Mouse (Mus musculus) myocyte (in vitro differentiated cells): ENCODE results near the gene Prr15. TPM values are rescaled to one million over a fixed set of nuclear protein-coding genes. Genes with fewer than 3 reads are reported as not detected.
A peak's percentile ranks its signal among the peaks of the same experiment; 100 is the strongest.

Experiments used
- H3K27me3 ChIP-seq: one replicate; pipeline ENCODE4 v1.6.1; 2011; ENCODE audit not compliant: control insufficient read depth, insufficient read depth, insufficient read length
- H3K36me3 ChIP-seq: one replicate; pipeline ENCODE4 v1.6.1; 2011; ENCODE audit not compliant: control insufficient read depth, insufficient read depth
- H3K4me2 ChIP-seq: one replicate; pipeline ENCODE4 v1.6.1; 2011; ENCODE audit warnings: low read depth, control low read depth
- H3K4me3 ChIP-seq: one replicate; pipeline ENCODE4 v1.5.1; 2011; ENCODE audit warnings: mild to moderate bottlenecking, control low read depth, moderate library complexity
- H3K79me2 ChIP-seq: one replicate; pipeline ENCODE4 v1.6.1; 2011; ENCODE audit not compliant: control insufficient read depth, insufficient read depth
- H3ac ChIP-seq: one replicate; pipeline ENCODE4 v1.6.1; 2011; ENCODE audit not compliant: control insufficient read depth, insufficient read length
- CEBPB ChIP-seq: IDR thresholded peaks from 2 replicates; pipeline ENCODE4 v1.6.1; 2011; ENCODE audit warnings: mild to moderate bottlenecking, moderate library complexity; ENCODE audit not compliant: poor library complexity, insufficient read depth, severe bottlenecking
- E2F4 ChIP-seq: IDR thresholded peaks from one replicate; pipeline ENCODE4 v1.6.1; 2011; ENCODE audit warnings: mild to moderate bottlenecking, control low read depth, moderate library complexity; ENCODE audit not compliant: insufficient read depth
- MAX ChIP-seq: IDR thresholded peaks from one replicate; pipeline ENCODE4 v1.6.1; 2011; ENCODE audit warnings: low read depth, mild to moderate bottlenecking, control low read depth
- MYOD1 ChIP-seq, 3 experiments: IDR thresholded peaks; one replicate each; pipeline ENCODE4 v1.6.1; 2011; ENCODE audit warnings: control low read depth in 2 of 3, low read depth in 2 of 3, mild to moderate bottlenecking in 2 of 3, moderate library complexity in 1 of 3; ENCODE audit not compliant: insufficient read length in 2 of 3, control insufficient read depth in 1 of 3
- MYOG ChIP-seq, 3 experiments: IDR thresholded peaks; one replicate each; pipeline ENCODE4 v1.6.1; 2011; ENCODE audit warnings: control low read depth in 2 of 3, low read depth in 2 of 3, mild to moderate bottlenecking in 2 of 3; ENCODE audit not compliant: insufficient read length in 2 of 3, control insufficient read depth in 1 of 3, insufficient read depth in 1 of 3
- POLR2A ChIP-seq: IDR thresholded peaks from one replicate; pipeline ENCODE4 v1.6.1; 2011; ENCODE audit warnings: low read depth, mild to moderate bottlenecking, control low read depth, moderate library complexity; ENCODE audit not compliant: insufficient read length
- POLR2AphosphoS2 ChIP-seq: IDR thresholded peaks from one replicate; pipeline ENCODE4 v1.6.1; 2011; ENCODE audit warnings: low read depth, control low read depth; ENCODE audit not compliant: insufficient read length
- REST ChIP-seq: IDR thresholded peaks from one replicate; pipeline ENCODE4 v1.6.1; 2011; ENCODE audit warnings: mild to moderate bottlenecking, control low read depth, moderate library complexity; ENCODE audit not compliant: insufficient read depth, insufficient read length
- SRF ChIP-seq: IDR thresholded peaks from one replicate; pipeline ENCODE4 v1.6.1; 2011; ENCODE audit warnings: low read depth; ENCODE audit not compliant: control insufficient read depth, insufficient read length
- TCF12 ChIP-seq: IDR thresholded peaks from one replicate; pipeline ENCODE4 v1.6.1; 2011; ENCODE audit warnings: mild to moderate bottlenecking, control low read depth; ENCODE audit not compliant: poor library complexity, insufficient read depth, severe bottlenecking
- TCF3 ChIP-seq: IDR thresholded peaks from one replicate; pipeline ENCODE4 v1.6.1; 2011; ENCODE audit warnings: low read depth, control low read depth; ENCODE audit not compliant: insufficient read length
- USF1 ChIP-seq: IDR thresholded peaks from one replicate; pipeline ENCODE4 v1.6.1; 2011; ENCODE audit warnings: low read depth, mild to moderate bottlenecking, control low read depth, moderate library complexity
- polyA plus RNA-seq: library from polyadenylated mRNA; unstranded; fragments of >200 nt; fragmentation: generic; extraction: Trizol; gene quantifications from one replicate; pipeline ENCODE4 v1.2.1, GENCODE M21; 2012; ENCODE audit warnings: missing spikeins

Gene Prr15
- polyA plus RNA-seq, 1 experiment, result 0.11 TPM

GRCm38 (mm10) chr6:54318618-54319017 is 7.0 kb upstream of the Prr15 start:
- Histone ChIP-seq H3K4me2 (no peak overlapping the region), H3K36me3 (no peaks in the 10 kb centered on the region), H3K27me3 (no peaks in the 10 kb centered on the region), H3K79me2 (no peaks in the 10 kb centered on the region), H3ac (no peak overlapping the region), H3K4me3 (no peak overlapping the region)
- no peak for TF ChIP-seq POLR2A
- no peak for TF ChIP-seq E2F4
- no peak for TF ChIP-seq CEBPB
- TF ChIP-seq REST, result no peak
- no peak for TF ChIP-seq POLR2AphosphoS2
- no peak for TF ChIP-seq MYOG (IDR thresholded peaks at IDR 0.05; ENCODE audit: control insufficient read depth in 1 of 3, insufficient read depth in 1 of 3, insufficient read length in 2 of 3, low read depth in 2 of 3)
- no peak for TF ChIP-seq MYOD1 (IDR thresholded peaks at IDR 0.05; ENCODE audit: control insufficient read depth in 1 of 3, insufficient read length in 2 of 3, low read depth in 2 of 3)
- no peak for TF ChIP-seq MAX

DNA sequence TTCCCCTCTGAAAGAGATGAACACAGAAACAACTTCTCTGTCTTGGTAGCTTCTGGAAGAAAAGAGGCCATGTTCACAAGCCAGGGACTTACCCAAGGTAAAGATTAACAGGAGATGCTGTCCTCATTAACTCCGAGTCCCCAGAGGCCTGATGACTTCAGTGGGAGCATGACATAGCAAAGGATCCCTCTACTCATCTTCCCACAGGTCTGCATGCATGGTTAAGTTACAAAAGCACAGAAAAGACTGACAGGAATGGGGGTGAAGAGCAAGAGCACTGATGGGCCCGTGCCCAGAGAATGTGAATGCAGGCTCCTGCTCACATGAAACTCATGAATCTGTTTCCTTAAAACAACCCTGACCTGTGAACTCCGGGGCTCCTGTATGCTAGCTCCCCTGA is 6.4 kb upstream of the Prr15 start:
- Histone ChIP-seq H3K4me2 (no peak overlapping the region), H3K79me2 (no peaks in the 10 kb centered on the region), H3ac (no peak overlapping the region), H3K27me3 (no peaks in the 10 kb centered on the region), H3K36me3 (no peaks in the 10 kb centered on the region), H3K4me3 (no peak overlapping the region)
- TF ChIP-seq MAX (no peak), MYOG (IDR thresholded peaks at IDR 0.05; ENCODE audit: control insufficient read depth in 1 of 3, insufficient read depth in 1 of 3, insufficient read length in 2 of 3, low read depth in 2 of 3) (no peak), TCF3 (no peak), USF1 (no peak), POLR2A (no peak), TCF12 (no peak), POLR2AphosphoS2 (no peak), E2F4 (no peak), REST (no peak), MYOD1 (IDR thresholded peaks at IDR 0.05; ENCODE audit: control insufficient read depth in 1 of 3, insufficient read length in 2 of 3, low read depth in 2 of 3) (no peak), CEBPB (no peak), SRF (no peak)

DNA sequence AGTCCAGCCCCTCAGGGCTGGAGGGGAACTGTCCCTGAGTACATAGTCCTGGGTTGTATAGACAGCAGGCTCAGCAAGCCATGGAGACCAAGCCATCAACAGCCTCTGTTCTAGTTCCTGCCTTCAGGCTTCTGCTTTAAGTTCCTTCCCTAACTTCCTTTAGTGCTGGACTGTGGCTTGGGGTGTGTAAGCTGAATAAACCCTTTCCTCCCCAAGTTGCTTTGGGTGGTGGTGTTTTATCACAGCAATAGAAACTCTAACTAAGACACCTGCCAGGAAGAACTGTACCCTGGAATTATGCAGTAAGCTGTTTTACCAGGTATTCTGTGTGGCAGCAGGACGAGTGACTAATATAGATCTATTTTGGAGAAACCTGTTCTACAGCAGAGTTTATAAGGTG is 5.4 kb upstream of the Prr15 start:
- TF ChIP-seq CEBPB (no peak), POLR2A (no peak), TCF12 (no peak), E2F4 (no peak), REST (no peak), MYOD1 (IDR thresholded peaks at IDR 0.05; ENCODE audit: control insufficient read depth in 1 of 3, insufficient read length in 2 of 3, low read depth in 2 of 3) (no peak), MYOG (IDR thresholded peaks at IDR 0.05; ENCODE audit: control insufficient read depth in 1 of 3, insufficient read depth in 1 of 3, insufficient read length in 2 of 3, low read depth in 2 of 3) (no peak), USF1 (no peak), SRF (no peak), MAX (no peak), TCF3 (no peak), POLR2AphosphoS2 (no peak)

DNA sequence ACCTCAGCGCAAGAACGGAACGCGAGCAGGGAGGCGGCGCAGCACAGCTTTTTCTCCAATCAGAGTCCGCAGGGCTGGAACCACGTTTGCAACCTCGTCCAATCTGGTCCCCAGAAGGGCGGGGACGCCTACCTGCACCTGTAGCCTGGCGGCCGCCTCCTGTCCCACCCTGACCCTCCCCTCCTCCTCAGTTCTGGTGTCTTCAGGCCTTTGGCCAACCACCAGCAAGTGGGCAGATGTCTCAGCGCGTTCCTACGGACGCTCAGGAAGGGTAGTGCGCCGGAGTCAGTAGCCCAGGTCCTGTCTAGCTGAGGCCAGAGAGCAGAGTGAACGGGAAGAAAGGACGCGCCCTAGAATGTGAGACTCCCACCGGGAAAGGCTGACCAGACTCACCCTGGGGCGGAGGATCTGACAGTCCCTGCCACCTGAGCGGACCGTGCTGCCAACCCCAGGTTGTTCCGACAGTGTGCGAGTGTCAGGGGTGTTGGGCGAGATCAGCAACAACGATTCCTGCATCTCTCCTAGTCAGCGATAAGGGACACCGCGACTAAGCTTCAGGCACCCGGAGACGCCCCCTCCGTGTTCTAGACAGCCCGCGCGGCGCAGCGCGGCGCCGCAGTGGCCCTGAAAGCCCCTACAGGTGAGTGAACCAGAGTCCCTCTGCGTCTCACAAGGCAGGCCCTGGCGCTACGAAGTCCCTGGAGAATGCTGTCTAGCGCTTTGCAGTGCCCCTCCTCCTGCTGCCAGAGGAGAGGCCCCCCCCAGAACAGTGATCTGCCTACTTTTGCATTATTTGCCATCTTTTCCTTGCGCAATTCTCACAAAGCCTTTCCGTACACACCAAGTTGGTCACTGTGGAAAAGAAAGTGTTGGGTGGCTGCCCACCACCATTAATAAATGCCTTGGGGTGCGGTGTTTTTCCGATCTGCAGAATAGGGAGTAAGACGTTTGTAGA is 1.3 kb downstream of the Prr15 start:
- H3K4me3 ChIP-seq, result no peak overlapping the region
- H3ac ChIP-seq, result no peak overlapping the region
- no peak for TF ChIP-seq TCF12
- TF ChIP-seq TCF3, result no peak
- no peak for TF ChIP-seq POLR2A
- TF ChIP-seq USF1, result no peak
- no peak for TF ChIP-seq REST
- no peak for TF ChIP-seq MYOD1 (IDR thresholded peaks at IDR 0.05; ENCODE audit: control insufficient read depth in 1 of 3, insufficient read length in 2 of 3, low read depth in 2 of 3)
- TF ChIP-seq MAX, result no peak
- no peak for TF ChIP-seq SRF
- TF ChIP-seq POLR2AphosphoS2, result no peak
- no peak for TF ChIP-seq E2F4
- H3K79me2 ChIP-seq, result no peaks in the 10 kb centered on the region
- H3K36me3 ChIP-seq, result no peaks in the 10 kb centered on the region
- no peaks in the 10 kb centered on the region for H3K27me3 ChIP-seq
- peak overlapping the region; percentile 60 for H3K4me2 ChIP-seq

More for the DNA sequence above, 5.4 kb upstream of the Prr15 start:
- H3K4me2 ChIP-seq, result no peak overlapping the region
- no peaks in the 10 kb centered on the region for H3K27me3 ChIP-seq
- no peaks in the 10 kb centered on the region for H3K36me3 ChIP-seq
- no peak overlapping the region for H3K4me3 ChIP-seq
- no peak overlapping the region for H3ac ChIP-seq
- H3K79me2 ChIP-seq, result no peaks in the 10 kb centered on the region

DNA sequence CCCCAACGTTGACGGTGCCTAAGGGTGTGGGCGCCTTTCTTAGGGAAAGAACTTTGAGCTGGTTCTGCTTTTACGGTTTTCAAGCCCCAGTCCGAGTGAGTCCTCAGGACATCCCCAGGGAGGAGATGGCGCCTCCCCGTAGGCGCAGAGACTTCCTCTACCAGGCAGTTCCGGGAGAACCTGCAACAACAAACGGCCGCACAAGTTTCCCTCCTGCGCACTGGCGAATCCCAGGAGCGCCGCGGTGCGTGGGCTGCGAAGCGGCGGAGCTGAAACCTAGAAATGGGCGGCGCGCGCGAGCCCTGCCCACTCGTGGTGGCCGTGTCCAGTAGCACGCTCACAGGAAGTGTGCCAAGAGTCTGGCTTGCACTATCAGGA is 2.0 kb downstream of the Prr15 start:
- no peak for TF ChIP-seq USF1
- TF ChIP-seq POLR2A, result no peak
- TF ChIP-seq MYOG (IDR thresholded peaks at IDR 0.05; ENCODE audit: control insufficient read depth in 1 of 3, insufficient read depth in 1 of 3, insufficient read length in 2 of 3, low read depth in 2 of 3), result no peak
- no peak for TF ChIP-seq CEBPB
- no peak for TF ChIP-seq SRF
- no peak for TF ChIP-seq MAX
- TF ChIP-seq MYOD1 (IDR thresholded peaks at IDR 0.05; ENCODE audit: control insufficient read depth in 1 of 3, insufficient read length in 2 of 3, low read depth in 2 of 3), result no peak
- TF ChIP-seq E2F4, result no peak
- TF ChIP-seq POLR2AphosphoS2, result no peak
- no peak for TF ChIP-seq TCF3
- TF ChIP-seq REST, result no peak
- TF ChIP-seq TCF12, result no peak

More for the DNA sequence above, 2.0 kb downstream of the Prr15 start:
- H3K36me3 ChIP-seq, result no peaks in the 10 kb centered on the region
- no peaks in the 10 kb centered on the region for H3K79me2 ChIP-seq
- H3K27me3 ChIP-seq, result no peaks in the 10 kb centered on the region
- H3K4me2 ChIP-seq, result peak overlapping the region; percentile 60
- no peak overlapping the region for H3K4me3 ChIP-seq
- H3ac ChIP-seq, result no peak overlapping the region
